Mouse (Mus musculus) natural killer cell, adult 2 months (primary cell): ENCODE measurements around the gene Notch3.
"Not testable (repeated sequence)": the region's sequence is repeated elsewhere in the genome, so short reads cannot be mapped to it uniquely, and the experiment has no call there.

Experiments
- DNase-seq, 2 experiments: peaks; one replicate each; pipeline ENCODE4 v3.0.0; 2022; ENCODE audit warnings: low spot score in 2 of 2

The Notch3 gene

DNA sequence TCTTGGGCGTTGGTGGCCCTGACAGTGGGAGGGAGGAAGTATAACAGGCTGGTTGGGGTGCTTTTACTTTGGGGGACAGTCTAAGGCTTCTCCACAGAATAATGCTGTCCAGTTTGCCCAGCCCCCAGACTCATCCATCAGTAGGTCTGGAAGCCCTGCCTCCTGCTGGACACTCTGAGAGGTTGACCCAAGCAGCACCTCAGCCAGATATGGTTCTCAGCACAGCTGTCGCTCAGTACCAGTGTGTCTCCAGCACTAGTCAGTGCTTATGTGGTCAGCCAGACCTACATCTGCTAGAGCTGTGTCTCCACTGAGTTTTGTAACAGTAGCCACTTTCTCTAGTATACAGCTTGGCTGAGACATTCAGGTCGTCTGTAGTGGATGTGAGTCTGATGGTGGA lies 48.2 kb downstream of the Notch3 start:
- DNase-seq = no peak

- not testable (repeated sequence) for DNase-seq
Measured at GRCm38 (mm10) chr17:32117872-32118421, 48.7 kb downstream of the Notch3 start.

DNA sequence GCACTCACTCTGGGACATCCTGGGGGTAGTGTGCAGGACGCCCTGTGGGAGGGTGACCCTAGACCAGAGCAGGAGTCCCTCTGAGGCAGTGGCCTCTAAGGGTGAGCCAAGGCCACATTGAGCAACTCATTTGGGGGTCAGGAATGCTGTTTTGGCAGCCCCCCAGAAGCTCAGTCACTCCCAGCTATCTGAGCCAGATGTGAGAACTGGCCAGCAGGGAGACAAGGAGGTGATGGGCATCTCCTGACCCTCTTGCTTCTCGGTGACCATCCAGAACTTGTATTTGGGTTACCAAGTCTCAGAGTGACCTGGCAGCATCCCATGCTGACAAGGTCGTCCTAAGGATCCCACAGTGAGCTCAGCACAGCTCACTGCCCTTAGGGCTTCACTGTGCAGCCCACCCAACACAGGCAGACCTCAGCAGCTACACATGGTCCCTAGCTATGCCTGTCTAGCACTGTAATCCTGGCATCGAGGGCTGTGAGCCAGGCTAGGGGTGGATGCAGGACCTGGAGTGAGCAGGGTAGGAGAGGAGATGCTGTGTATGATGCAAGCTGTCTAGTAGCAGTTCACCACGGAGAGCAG lies 49.3 kb downstream of the Notch3 start:
- no peak for DNase-seq

DNA sequence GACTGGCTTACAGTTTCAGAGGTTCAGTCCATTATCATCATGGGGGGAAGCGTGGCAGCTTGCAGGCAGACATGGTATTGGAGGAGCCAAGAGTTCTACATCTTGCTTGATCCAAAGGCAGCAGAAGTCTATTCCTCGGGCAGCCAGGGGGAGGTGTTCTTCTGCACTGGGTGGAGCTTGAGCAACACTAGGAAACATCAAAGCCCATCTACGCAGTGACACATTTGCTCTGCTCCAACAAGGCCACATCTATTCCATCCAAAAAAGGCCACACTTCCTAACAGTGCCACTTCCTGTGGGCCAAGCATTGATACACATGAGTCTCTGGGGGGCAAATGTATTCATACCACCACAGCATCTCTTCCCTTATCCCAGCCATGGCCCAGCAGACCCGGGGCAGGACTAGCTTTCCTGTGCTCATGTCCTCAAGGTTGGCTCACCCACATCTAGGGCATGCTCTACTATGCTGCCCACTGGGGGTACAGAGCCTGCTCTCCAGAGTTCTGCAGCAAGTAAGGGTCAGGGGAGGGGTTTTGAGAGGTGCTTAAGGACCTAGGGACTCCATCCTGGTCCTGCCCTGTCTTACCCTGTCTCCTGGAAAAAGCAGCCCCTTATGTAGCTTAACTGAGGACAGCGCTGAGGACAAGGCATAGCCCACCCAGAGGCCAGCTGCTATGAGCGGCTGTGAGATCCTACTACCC lies 49.9 kb downstream of the Notch3 start:
- no peak for DNase-seq

DNA sequence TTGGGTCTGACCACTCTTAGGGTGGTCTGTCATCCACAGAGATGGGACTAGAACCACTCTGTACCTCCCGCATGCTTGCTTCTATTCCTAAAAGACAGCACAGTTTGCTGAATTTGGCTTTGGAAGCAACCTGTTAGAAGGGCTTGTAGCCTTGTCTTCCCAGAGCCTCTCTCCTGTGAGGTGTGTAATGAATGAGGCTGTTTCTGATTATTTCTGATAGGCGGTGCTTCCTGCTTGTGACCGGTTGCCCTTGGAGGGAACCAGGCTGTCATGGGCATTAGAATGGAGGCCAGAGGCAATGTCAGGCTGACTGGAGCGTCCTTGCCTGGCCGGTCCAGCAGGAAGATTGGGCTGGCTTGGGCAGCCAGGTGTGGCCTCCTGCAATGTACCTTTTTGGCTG lies 52.2 kb downstream of the Notch3 start:
- DNase-seq = not testable (repeated sequence)

DNA sequence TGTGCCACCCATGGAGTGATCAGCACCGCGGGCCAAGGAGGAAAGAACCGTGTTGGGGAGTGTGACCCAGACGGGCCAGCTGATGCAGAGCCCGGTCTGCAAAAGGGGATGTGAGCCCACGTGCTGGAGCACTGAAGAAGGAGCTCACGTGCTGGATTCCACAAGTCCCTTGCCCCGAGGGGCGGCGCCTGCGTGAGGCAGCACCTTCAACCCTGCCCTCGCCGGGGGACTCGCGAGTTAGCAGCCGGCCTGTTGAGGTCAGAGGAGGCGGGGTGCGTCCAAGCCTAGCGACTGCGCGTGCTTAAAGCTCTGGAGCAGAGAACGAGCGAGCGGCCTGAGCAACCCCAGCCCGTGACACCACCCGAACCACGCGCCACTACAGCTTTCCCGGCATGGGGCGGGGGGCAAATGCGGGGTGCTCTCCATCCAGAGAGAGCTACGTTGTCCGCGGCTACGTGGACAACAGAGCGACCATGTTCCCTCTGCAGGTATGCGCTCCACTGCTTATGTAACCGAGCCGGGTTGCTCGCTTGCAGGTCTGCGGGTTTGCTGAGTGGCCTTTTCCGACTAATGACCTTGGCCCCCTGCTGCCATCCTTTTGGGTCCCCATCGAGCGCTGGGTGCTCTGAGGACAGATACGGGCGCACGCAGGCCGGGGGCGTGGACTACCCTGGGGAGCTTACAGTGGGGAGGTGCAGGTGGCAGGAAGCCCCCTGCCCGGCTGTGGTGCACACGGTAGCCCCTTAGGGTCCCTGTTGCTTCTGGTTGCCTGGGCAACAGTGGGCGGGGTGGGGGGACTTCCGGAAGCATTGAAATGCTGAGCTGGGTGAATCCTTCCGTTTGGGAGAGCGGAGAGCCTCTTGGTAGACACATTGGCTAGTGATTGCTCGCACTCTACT lies 52.9 kb downstream of the Notch3 start:
- peak in 1 of 2 experiments; percentile 39 for DNase-seq

DNA sequence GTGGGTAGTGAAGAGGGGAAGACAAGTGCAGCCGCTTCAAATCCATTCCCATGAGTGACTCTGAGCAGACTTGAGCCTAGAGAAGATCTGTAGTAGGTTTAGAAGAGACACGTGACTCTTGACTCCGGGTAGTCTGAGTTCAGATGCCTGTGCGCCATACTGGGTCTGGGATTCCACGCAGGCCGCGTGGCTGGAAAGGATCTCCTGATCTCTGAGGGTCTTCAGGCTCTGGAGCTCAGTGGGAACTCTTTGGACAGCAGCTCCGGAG lies 53.5 kb downstream of the Notch3 start:
- no peak for DNase-seq

DNA sequence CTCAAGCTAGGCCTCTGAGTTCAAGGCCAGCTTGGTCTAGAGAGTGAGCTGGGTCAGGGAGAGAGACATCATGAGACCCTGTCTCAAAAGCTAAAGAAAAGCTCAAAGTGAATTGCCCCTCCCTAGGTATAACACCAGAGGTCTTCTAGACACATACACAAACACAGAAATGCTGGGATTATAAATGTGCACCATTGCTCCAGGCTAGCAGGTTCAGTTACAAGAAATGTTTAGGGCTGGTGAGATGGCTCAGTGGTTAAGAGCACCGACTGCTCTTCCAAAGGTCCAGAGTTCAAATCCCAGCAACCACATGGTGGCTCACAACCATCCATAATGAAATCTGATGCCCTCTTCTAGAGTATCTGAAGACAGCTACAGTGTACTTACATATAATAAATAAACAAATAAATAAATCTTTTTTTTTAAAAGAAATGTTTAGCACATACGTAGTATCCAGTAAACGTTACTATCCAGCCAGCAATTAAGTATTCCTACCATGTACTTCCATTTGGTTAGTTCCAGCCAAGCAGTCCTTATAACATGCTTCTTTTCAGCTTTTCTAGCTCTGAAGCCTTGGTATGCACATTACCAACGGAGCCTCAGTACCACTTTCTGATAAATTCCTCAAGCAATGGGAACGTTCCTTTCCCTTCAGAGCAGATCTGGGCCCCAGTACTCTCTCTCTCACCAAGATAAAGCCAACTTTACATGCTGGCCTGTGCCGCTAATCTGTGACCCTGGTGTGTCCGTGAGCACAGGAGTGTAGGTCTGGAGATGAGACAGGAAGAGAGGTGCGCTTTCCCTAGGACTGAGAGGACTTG lies 54.0 kb downstream of the Notch3 start:
- DNase-seq = no peak

- DNase-seq = no peak
Measured at GRCm38 (mm10) chr17:32110980-32111780, 55.5 kb downstream of the Notch3 start.

- no peak for DNase-seq
Measured at GRCm38 (mm10) chr17:32110424-32110823, 56.2 kb downstream of the Notch3 start.

- no peak for DNase-seq
Measured at GRCm38 (mm10) chr17:32109201-32109940, 57.3 kb downstream of the Notch3 start.

- DNase-seq = not testable (repeated sequence)
Measured at GRCm38 (mm10) chr17:32108320-32109011, 58.2 kb downstream of the Notch3 start.

DNA sequence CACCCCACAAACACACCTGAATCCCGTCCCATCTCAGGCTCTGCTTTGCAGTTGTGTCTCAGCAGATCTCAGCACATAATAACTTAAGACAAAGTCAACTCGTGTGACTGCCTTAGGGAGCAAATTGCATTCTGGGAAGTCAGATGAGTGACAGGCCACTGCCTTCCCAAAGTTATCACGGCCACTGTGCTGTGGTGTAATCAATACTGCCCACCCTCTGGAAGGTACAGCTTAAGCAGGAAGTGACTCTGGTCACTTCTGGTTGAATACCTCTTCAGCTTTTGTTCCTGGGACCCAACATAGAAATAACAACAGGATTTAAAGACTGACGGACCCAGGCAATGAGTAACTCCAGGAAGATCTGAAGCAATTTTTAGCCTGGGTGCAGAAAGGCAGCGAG lies 58.8 kb downstream of the Notch3 start:
- no peak for DNase-seq

DNA sequence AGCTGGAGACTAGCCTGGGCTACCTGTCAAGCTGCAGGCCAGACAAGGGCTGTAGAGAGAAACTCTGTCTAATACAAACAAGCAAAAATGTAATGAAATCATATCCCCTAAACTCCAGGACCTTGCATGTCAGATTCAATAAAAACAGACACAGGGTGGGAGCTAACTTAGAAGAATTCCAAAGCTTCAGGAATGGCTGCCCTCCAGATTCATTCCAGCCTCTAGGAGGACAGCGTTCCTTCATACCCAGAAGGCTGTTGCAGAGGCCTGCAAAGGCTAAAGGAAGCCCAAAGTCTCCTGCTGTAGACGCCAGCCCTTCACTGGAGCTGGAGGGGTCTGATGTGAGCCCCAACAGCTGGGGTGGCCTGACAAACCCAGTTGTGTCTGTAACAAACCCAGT lies 60.3 kb downstream of the Notch3 start:
- DNase-seq = no peak

DNA sequence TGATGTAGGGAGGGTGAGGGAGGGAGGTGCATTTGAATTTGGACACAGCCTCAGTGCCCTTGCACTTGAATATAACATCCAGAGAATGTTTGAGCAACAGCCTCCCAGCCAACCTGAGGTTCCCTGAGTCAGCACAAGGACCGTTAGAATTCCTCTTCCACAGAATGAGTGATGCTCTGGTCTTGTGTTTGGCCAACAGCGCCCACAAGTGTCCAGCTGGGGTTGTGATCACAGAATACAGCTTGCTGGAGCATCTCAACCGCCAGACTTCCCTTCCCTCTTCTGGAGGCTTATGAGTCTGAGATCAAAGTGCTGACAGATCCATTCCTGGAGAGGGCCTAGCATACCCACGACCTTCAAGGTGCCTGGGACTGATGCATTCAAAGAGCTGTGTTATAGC lies 63.6 kb downstream of the Notch3 start:
- DNase-seq = no peak

- DNase-seq = peak; percentile 55 to 60
Measured at GRCm38 (mm10) chr17:32099943-32100586, 66.6 kb downstream of the Notch3 start.

DNA sequence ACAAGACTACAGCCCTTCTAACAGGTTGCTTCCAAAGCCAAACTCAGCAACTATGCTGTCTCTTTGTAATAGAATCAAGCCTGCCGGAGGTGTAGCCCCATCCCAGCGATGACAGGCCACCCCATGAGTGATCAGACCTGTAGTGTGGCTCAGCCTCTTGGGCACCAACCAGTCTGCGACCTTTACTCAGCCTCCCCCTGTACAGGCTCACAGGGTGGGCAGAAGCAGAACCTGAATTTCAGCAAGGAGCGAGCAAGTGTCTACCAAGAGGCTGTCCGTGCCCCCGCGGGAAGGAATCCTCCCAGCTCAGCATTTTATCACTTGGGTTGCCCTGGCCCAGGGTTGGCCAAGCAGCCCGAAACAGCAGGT lies 67.1 kb downstream of the Notch3 start:
- no peak for DNase-seq

GRCm38 (mm10) chr17:32098905-32099304 lies 67.7 kb downstream of the Notch3 start:
- not testable (repeated sequence) for DNase-seq

DNA sequence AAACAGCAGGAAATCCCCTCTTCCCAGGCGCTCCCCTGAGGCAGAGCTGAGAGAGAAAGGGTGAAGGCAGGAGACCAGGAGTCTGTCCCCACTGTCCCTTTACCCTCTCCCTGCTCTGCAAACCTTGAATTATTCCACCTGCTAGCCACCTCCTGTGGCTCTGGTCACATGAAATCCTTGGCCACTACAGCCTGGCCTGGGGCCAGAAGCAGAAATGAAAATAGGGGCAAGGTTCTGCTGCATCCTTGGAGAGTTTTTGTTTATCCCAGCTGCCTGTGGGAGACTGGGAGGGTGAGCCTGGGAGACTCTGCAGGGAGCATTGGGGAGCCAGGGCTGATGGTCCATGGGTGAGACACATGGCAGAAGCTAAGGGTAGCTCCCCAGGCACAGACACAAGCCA lies 69.0 kb downstream of the Notch3 start:
- no peak for DNase-seq
